Mouse (Mus musculus) A20 (cell line): ENCODE measurements at regions not wholly inside any gene's neighbourhood (a gene's known extent, or its start where the extent isn't known, plus 50 kb on each side); places are given as distances from the start of the nearest gene placed in this dataset.

Experiments used
- DNase-seq: peaks from one replicate; pipeline ENCODE4 v3.0.0-alpha.2; 2011; ENCODE audit warnings: low read depth, low spot score

- no peak for DNase-seq
Observed at GRCm38 (mm10) chr11:21478191-21478590, 93.8 kb upstream of the Wdpcp start.

DNA sequence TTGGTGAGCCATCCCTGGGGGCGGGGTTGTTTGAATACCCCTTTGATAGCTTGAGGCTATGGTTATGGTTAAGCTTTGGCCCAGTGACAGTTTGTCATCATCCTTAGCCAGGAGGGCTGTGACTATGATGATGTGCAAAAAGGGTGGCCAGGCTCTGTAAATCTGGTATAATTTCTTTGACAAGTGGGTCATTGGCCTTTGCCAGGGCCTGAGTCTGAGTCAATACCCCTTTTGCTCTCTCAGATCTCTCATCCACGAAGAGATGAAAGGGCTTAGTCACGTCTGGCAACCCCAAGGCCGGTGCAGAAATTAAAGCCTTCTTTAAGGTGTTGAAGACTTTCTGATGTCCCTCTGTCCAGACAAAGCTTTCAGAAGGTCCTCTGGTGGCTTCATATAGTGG, 99.7 kb upstream of the Ugp2 start:
- no peak for DNase-seq

GRCm38 (mm10) chr11:21468465-21468864, 97.5 kb upstream of the Ugp2 start:
- peak; percentile 52 for DNase-seq

GRCm38 (mm10) chr11:21460011-21460410, 89.0 kb upstream of the Ugp2 start:
- no peak for DNase-seq

DNA sequence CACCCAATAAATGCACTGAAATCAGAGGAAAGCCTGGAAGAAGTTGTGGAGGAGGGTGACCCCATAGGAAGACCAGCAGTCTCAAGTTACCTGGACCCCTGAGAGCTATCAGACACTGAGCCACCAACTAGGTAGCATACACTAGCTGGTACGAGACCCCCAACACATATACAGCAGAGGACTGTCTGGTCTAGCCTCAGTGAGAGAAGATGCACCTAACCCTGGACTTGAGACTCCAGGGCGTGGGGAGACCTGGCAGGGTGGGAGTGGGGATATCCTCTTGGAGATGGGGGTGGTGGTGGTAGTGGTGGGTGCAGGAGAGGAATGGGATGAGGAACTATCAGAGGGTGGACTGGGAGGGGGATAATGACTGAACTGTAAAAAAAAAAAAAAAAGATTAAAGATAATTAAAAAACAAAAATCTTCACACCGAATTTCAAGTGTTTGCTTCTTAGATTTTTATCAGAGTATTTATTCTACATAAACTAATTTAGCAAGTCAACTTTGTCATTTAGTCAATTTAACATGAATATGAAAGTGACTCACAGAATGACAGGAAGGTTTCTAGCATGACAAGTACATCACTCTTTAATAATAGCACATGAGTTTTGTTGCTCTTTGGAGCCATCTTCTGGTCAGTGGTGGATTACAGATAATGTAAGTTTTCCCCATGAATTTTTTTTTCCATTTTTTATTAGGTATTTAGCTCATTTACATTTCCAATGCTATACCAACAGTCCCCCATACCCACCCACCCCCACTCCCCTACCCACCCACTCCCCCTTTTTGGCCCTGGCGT, 82.5 kb upstream of the Ugp2 start:
- peak; percentile 67 for DNase-seq

GRCm38 (mm10) chr11:21433726-21434125, 62.7 kb upstream of the Ugp2 start:
- DNase-seq: peak; percentile 23

GRCm38 (mm10) chr11:21430021-21430420, 59.0 kb upstream of the Ugp2 start:
- DNase-seq: no peak

- no peak for DNase-seq
Observed at GRCm38 (mm10) chr11:21428749-21429148, 57.7 kb upstream of the Ugp2 start.

DNA sequence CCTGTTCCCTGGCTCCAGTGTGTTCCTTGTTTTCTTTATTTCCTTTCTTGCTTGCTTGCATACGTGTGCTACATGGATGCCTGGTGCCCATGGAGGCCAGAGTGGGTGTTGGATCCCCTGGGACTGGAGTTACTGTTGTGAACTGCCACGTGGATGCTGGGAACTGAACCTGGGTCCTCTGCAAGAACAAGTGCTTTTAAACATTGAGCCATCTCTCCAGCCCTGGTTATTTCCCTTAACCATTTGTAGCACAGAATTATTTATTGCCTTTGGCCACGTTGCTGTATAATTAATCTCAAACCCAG, 57.0 kb upstream of the Ugp2 start:
- no peak for DNase-seq

DNA sequence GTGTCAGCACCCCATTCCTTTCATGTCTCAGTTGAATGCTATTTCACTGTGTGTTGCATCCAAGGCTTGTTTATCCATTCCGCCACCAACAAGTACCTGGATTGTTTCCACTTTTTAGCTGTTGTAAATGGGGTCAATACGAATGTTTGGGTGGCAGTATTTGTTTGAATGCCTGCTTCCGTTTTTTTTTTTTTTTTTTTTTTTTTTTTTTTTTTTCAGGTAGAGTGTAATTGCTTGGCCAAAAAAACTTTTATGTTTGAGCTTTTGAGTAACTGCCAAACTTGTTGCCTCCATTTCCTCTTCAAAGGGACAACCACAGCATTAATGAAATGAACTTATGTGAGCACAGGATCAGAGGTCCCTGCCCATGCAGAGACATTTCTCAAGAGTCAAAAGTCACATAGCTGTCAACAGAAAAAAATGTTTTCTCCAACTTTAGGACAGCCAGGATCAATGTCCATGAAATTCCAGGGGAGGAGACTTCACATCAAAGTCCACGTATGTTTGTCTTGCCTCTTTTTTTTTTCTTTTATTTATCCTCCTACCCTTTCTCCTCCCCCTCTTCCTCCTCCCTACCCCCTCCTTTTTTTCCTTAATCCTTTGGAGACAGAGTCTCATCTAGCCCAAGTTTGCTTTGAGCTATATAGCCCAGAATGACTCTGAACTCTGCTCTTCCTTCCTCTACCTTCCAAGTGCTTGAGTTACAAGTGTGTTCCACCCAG, 56.5 kb upstream of the Ugp2 start:
- DNase-seq: no peak

DNA sequence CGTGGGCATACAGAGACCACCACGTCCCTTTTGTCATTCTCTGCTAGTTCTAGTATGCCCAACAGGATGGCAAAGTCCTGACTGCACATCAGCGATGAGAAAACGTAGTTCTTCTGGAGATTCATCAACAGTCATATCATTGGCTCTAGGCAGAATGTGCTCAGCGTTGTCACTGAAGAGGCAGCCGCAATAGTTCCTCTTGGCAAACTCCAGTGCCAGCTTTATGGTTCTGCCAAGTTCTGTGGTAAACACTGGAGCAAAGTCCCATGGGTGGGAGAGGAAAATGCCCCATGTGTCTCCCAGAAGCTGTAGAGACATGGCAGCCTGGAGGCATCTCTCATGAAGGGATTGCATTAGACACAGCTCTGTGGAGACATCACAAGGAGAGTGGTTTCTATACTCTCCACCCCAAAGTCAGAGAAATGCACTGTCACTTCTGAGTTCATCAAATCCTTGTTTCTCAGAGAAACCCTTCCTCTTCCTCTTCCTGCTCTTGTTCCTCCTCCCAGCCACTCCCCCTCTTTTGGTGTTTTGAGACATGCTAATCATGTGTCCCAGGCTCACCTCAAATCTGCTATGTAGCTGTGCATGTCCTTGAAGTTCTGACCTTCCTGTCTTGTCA, 54.6 kb upstream of the Ugp2 start:
- peak; percentile 10 for DNase-seq

DNA sequence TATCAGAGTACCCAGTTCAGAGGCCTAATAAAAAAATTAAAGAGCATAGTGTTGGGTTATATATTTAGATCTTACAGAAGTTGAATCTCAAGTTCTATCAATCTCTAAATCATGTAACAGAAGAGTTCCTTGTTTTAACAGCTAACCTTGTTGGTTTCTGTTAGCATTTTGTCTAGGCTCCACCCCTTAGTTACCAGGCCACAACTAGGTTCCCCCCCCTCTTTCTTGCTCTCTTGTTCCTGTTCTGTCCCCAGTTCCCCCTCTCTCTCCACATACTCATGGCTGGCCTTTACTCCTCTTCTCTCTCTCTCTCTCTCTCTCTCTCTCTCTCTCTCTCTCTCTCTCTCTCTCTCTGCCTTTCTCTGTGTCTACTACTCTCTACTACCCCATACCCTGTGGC, 53.3 kb upstream of the Ugp2 start:
- DNase-seq: peak; percentile 23

GRCm38 (mm10) chr11:21422281-21422878, 51.4 kb upstream of the Ugp2 start:
- no peak for DNase-seq
